ENCODE assay signal across 1 mouse cellular context in genomic region chr15:99112843-99113395, GRCm38 (mm10).
TF ChIP-seq lines count a peak whose summit lies in the region.

No protein-coding gene starts in this region.

TF ChIP-seq in MEL, 35 proteins besides CTCF, POLR2A, EP300 and RAD21:
- TF ChIP-seq ZNF384 (IDR thresholded peaks at IDR 0.05; ENCODE audit: low read depth, low read length) = peak; percentile 80
- no peak for TF ChIP-seq ZKSCAN1 (IDR thresholded peaks at IDR 0.05; ENCODE audit: low read depth, low read length)
